Mouse (Mus musculus) lung, embryonic 15.5 days (tissue): ENCODE data around the gene Cenpm. TPM values are rescaled to one million over a fixed set of nuclear protein-coding genes. Genes with fewer than 3 reads are reported as not detected.

Source experiments
- ATAC-seq: fragments of 200-750 bp; cut with Nextera tagmentation; 2 replicates; pipeline ENCODE4 v1.8.0; 2017; ENCODE audit warnings: moderate number of reproducible peaks, borderline replicate concordance; ENCODE audit not compliant: low FRiP score, low TSS enrichment; ENCODE audit errors: extremely low read depth
- H3K27ac ChIP-seq: fragments of 300-500 bp; sonication (generic); 2 replicates; pipeline ENCODE4 v1.5.1; 2015; ENCODE audit warnings: moderate library complexity, mild to moderate bottlenecking, inconsistent platforms
- H3K27me3 ChIP-seq: fragments of 300-500 bp; sonication (generic); 2 replicates; pipeline ENCODE4 v1.6.1; 2015; ENCODE audit warnings: inconsistent platforms
- H3K36me3 ChIP-seq: fragments of 300-500 bp; sonication (generic); 2 replicates; pipeline ENCODE4 v1.6.1; 2015; ENCODE audit warnings: inconsistent platforms
- H3K4me1 ChIP-seq: fragments of 300-500 bp; sonication (generic); 2 replicates; pipeline ENCODE4 v1.6.1; 2015; ENCODE audit warnings: inconsistent platforms
- H3K4me2 ChIP-seq: fragments of 300-500 bp; sonication (generic); 2 replicates; pipeline ENCODE4 v1.6.1; 2015; ENCODE audit warnings: inconsistent platforms, mild to moderate bottlenecking, moderate library complexity
- H3K4me3 ChIP-seq: fragments of 300-500 bp; sonication (generic); 2 replicates; pipeline ENCODE4 v1.5.1; 2015; ENCODE audit warnings: mild to moderate bottlenecking, inconsistent platforms
- H3K9ac ChIP-seq: fragments of 300-500 bp; sonication (generic); 2 replicates; pipeline ENCODE4 v1.6.1; 2015; ENCODE audit warnings: inconsistent platforms
- H3K9me3 ChIP-seq: fragments of 300-500 bp; sonication (generic); 2 replicates; pipeline ENCODE4 v1.6.1; 2016; ENCODE audit warnings: inconsistent platforms
- WGBS: fragments of 180-500 bp; shearing (Covaris S2); methylation state at CpG from one replicate; pipeline ENCODE4 v1.1.7; 2015; 5-methylcytosine and 5-hydroxymethylcytosine counted together
- polyA plus RNA-seq: library from polyadenylated mRNA; unstranded; fragments of >200 nt; fragmentation: Nextera tagmentation; extraction: Ambion mirVana; gene quantifications from 2 replicates; pipeline ENCODE4 v1.2.1, GENCODE M21; 2015

The Cenpm gene
- polyA plus RNA-seq, 1 experiment from 2014 or later = 74.5 TPM

DNA sequence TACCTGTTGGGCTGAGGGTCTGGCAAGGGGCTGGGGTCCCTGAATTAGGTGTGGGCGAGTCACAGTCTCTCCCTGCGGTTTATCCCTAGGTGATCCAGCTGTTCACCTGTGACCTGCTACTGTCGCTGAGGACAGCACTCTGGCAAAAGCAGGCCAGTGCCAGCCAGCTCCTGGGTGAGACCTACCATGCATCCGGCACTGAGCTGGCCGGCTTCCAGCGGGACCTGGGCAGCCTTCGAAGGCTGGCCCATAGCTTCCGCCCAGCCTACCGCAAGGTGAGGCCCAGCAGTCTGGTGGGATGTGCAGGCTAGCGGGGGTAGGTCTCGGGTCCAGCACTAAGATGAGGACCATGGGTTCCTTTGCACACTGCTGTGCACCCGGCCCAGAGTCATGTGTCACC, 45.0 kb downstream of the Cenpm start:
- no peaks in the 10 kb centered on the region for H3K27me3 ChIP-seq
- no peaks in the 10 kb centered on the region for H3K9me3 ChIP-seq
- no peaks in the 10 kb centered on the region for H3K4me1 ChIP-seq
- no peak overlapping the region for H3K4me3 ChIP-seq
- no peak overlapping the region for H3K9ac ChIP-seq
- H3K4me2 ChIP-seq = no peak overlapping the region
- 88% methylated on average over 12 of the region's 12 CpGs for WGBS
- H3K36me3 ChIP-seq = peaks cover 93% of the 10 kb centered on the region
- ATAC-seq = 0 out of 2 replicates have a peak, but pooled peaks have one; percentile 20
- H3K27ac ChIP-seq = no peak overlapping the region

GRCm38 (mm10) chr15:82198342-82198741, 46.2 kb downstream of the Cenpm start:
- no peaks in the 10 kb centered on the region for H3K27me3 ChIP-seq
- no peak for ATAC-seq
- H3K36me3 ChIP-seq = peaks cover 93% of the 10 kb centered on the region
- WGBS = 88% methylated on average over 7 of the region's 7 CpGs
- no peak overlapping the region for H3K27ac ChIP-seq
- no peak overlapping the region for H3K4me2 ChIP-seq
- H3K9me3 ChIP-seq = no peaks in the 10 kb centered on the region
- no peaks in the 10 kb centered on the region for H3K4me1 ChIP-seq
- H3K4me3 ChIP-seq = no peak overlapping the region
- H3K9ac ChIP-seq = no peak overlapping the region

GRCm38 (mm10) chr15:82197937-82198336, 46.6 kb downstream of the Cenpm start:
- Histone ChIP-seq H3K4me3 (no peak overlapping the region), H3K4me2 (no peak overlapping the region), H3K27ac (no peak overlapping the region), H3K9ac (no peak overlapping the region), H3K36me3 (peaks cover 93% of the 10 kb centered on the region), H3K4me1 (no peaks in the 10 kb centered on the region), H3K27me3 (no peaks in the 10 kb centered on the region), H3K9me3 (no peaks in the 10 kb centered on the region)
- 94% methylated on average over 11 of the region's 11 CpGs for WGBS
- ATAC-seq = no peak

DNA sequence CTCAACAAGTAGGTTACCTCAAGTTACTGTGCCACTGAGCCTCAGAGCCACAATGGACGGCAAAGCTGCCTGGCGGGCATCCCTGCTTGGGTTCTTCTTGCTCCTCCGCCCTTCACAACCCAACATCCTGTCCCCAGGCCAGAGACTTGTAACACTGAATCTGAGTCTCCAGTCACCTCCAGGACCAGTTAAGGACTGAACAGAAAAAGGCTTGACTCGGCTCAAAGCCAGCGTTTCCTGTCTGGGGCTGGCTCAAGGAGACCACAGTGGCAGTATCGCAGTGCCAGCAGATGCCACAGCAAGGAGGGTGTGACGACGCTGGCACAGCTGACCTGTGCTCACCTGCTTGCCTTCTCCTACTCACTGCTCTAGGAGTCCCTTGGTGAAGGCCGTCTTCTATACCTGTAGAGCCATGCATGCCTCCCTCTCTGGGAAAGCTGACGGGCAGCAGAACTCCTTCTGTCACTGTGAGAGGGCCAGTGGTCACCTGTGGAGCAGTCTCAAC, 47.2 kb downstream of the Cenpm start:
- WGBS = 95% methylated on average over 10 of the region's 10 CpGs
- no peaks in the 10 kb centered on the region for H3K27me3 ChIP-seq
- H3K36me3 ChIP-seq = peaks cover 95% of the 10 kb centered on the region
- no peak overlapping the region for H3K4me3 ChIP-seq
- ATAC-seq = no peak
- H3K4me1 ChIP-seq = no peaks in the 10 kb centered on the region
- H3K4me2 ChIP-seq = no peak overlapping the region
- no peak overlapping the region for H3K27ac ChIP-seq
- no peaks in the 10 kb centered on the region for H3K9me3 ChIP-seq
- H3K9ac ChIP-seq = no peak overlapping the region

GRCm38 (mm10) chr15:82196300-82196699, 48.2 kb downstream of the Cenpm start:
- WGBS = 85% methylated on average over 12 of the region's 12 CpGs
- no peak overlapping the region for H3K9ac ChIP-seq
- ATAC-seq = no peak
- no peak overlapping the region for H3K4me2 ChIP-seq
- H3K27ac ChIP-seq = no peak overlapping the region
- H3K27me3 ChIP-seq = no peaks in the 10 kb centered on the region
- no peaks in the 10 kb centered on the region for H3K9me3 ChIP-seq
- no peaks in the 10 kb centered on the region for H3K4me1 ChIP-seq
- no peak overlapping the region for H3K4me3 ChIP-seq
- H3K36me3 ChIP-seq = peaks cover 95% of the 10 kb centered on the region

GRCm38 (mm10) chr15:82192617-82193016, 51.9 kb downstream of the Cenpm start:
- H3K27me3 ChIP-seq = no peaks in the 10 kb centered on the region
- no peak for ATAC-seq
- H3K9ac ChIP-seq = no peak overlapping the region
- no peaks in the 10 kb centered on the region for H3K9me3 ChIP-seq
- WGBS = 89% methylated on average over 8 of the region's 8 CpGs
- no peak overlapping the region for H3K4me2 ChIP-seq
- no peaks in the 10 kb centered on the region for H3K4me1 ChIP-seq
- H3K4me3 ChIP-seq = no peak overlapping the region
- peaks cover 86% of the 10 kb centered on the region for H3K36me3 ChIP-seq
- H3K27ac ChIP-seq = no peak overlapping the region

DNA sequence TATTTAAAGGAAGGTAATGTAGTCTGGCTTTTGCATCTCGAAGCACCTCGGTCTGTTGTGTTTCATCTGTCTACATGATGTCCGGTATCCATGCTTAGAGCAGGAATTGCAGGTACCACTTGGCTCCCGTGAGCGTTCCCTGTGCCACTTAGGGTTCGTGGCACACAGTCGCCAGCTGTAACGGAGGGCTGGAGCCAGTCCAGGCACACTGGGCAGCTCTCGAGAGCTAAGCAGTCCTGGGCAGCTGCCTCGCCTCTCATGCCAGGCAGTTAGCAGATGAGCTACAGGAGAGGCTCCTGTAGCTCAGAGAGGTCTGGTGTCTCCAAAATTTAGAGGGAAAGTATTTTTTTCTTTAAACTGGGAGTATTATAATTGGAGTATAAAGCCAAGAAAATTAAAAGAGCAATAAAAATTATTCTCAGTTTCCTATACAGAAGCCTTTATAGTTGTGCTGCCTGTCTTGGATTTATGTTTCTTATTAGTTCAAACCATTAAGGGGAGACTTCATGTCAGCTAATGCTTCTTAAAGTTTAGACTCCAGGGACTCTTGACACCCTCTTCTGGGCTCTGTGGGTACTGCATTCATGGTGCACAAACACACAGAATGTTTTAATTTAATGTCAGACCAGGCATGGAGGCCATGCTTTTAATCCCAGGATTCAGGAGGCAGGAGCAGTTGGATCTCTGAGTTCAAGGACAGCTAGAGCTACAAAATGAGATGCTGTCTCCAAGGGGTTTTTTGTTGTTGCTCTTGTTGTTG, 55.9 kb downstream of the Cenpm start:
- H3K4me2 ChIP-seq = no peak overlapping the region
- no peak overlapping the region for H3K4me3 ChIP-seq
- ATAC-seq = no peak
- H3K4me1 ChIP-seq = no peaks in the 10 kb centered on the region
- 95% methylated on average over 10 of the region's 10 CpGs for WGBS
- H3K36me3 ChIP-seq = peaks cover 86% of the 10 kb centered on the region
- no peak overlapping the region for H3K27ac ChIP-seq
- H3K9ac ChIP-seq = no peak overlapping the region
- H3K9me3 ChIP-seq = no peaks in the 10 kb centered on the region
- H3K27me3 ChIP-seq = no peaks in the 10 kb centered on the region

GRCm38 (mm10) chr15:82187924-82188323, 56.6 kb downstream of the Cenpm start:
- peaks cover 86% of the 10 kb centered on the region for H3K36me3 ChIP-seq
- no peak overlapping the region for H3K4me2 ChIP-seq
- H3K27me3 ChIP-seq = no peaks in the 10 kb centered on the region
- WGBS = 91% methylated on average over 1 of the region's 1 CpGs
- H3K9ac ChIP-seq = no peak overlapping the region
- H3K4me1 ChIP-seq = no peaks in the 10 kb centered on the region
- H3K9me3 ChIP-seq = no peaks in the 10 kb centered on the region
- H3K27ac ChIP-seq = no peak overlapping the region
- ATAC-seq = no peak
- H3K4me3 ChIP-seq = no peak overlapping the region

DNA sequence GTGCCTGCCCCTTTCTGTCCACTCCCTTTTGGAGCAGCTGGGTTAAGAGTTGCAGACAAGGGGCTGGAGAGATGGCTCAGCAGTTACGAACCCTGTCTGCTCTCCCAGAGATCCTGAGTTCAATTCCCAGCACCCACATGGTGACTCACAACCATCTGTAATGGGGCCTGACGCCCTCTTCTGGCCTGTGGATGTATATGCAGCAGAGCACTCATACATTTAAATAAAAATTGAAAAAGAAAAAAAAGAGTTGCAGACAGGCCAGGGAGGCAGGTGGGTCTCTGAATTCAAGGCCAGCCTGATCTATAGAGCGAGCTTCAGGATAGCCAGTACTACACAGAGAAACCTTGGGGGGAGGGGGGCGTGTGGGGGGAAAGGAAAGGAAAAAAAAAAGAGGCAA, 57.1 kb downstream of the Cenpm start:
- peaks cover 86% of the 10 kb centered on the region for H3K36me3 ChIP-seq

GRCm38 (mm10) chr15:82186931-82187330, 57.6 kb downstream of the Cenpm start:
- Histone ChIP-seq H3K27ac (no peak overlapping the region), H3K9me3 (no peaks in the 10 kb centered on the region), H3K4me2 (no peak overlapping the region), H3K4me3 (no peak overlapping the region), H3K27me3 (no peaks in the 10 kb centered on the region), H3K36me3 (peaks cover 86% of the 10 kb centered on the region), H3K9ac (no peak overlapping the region), H3K4me1 (no peaks in the 10 kb centered on the region)
- 82% methylated on average over 5 of the region's 5 CpGs for WGBS
- ATAC-seq = no peak

More for the DNA sequence above, 57.1 kb downstream of the Cenpm start:
- H3K27me3 ChIP-seq = no peaks in the 10 kb centered on the region
- no peak overlapping the region for H3K9ac ChIP-seq
- 85% methylated on average over 4 of the region's 4 CpGs for WGBS
- ATAC-seq = no peak
- H3K4me2 ChIP-seq = no peak overlapping the region
- no peaks in the 10 kb centered on the region for H3K9me3 ChIP-seq
- no peaks in the 10 kb centered on the region for H3K4me1 ChIP-seq
- no peak overlapping the region for H3K4me3 ChIP-seq
- H3K27ac ChIP-seq = no peak overlapping the region

- Histone ChIP-seq H3K27me3 (no peaks in the 10 kb centered on the region), H3K4me3 (no peak overlapping the region), H3K4me1 (no peaks in the 10 kb centered on the region), H3K36me3 (peaks cover 86% of the 10 kb centered on the region), H3K9ac (no peak overlapping the region), H3K27ac (no peak overlapping the region), H3K4me2 (no peak overlapping the region), H3K9me3 (no peaks in the 10 kb centered on the region)
- 67% methylated on average over 14 of the region's 14 CpGs for WGBS
- no peak for ATAC-seq
These were observed 58.4 kb downstream of the Cenpm start for GRCm38 (mm10) chr15:82186131-82186530.

GRCm38 (mm10) chr15:82185062-82185783, 59.3 kb downstream of the Cenpm start:
- H3K4me1 ChIP-seq = no peaks in the 10 kb centered on the region
- 79% methylated on average over 14 of the region's 14 CpGs for WGBS
- no peaks in the 10 kb centered on the region for H3K27me3 ChIP-seq
- no peak overlapping the region for H3K4me3 ChIP-seq
- H3K9me3 ChIP-seq = no peaks in the 10 kb centered on the region
- no peak overlapping the region for H3K9ac ChIP-seq
- no peak for ATAC-seq
- no peak overlapping the region for H3K4me2 ChIP-seq
- peaks cover 94% of the 10 kb centered on the region for H3K36me3 ChIP-seq
- H3K27ac ChIP-seq = no peak overlapping the region
